Mouse (Mus musculus): ENCODE data around the gene Actrt1.

Actrt1 gene

GRCm38 (mm10) chrX:46328707-46329106, at the start of gene Actrt1:
Gene Actrt1, plus strand, starts transcription at chrX:46329007.
- DNase-seq (ENCODE audit: low read depth, low spot score), result no peak

- no peak for DNase-seq (ENCODE audit: low read depth, low spot score)
Observed at GRCm38 (mm10) chrX:46331463-46332115, 2.8 kb downstream of the Actrt1 start.

Data from WW6 (cell line).